In the genomic region with DNA sequence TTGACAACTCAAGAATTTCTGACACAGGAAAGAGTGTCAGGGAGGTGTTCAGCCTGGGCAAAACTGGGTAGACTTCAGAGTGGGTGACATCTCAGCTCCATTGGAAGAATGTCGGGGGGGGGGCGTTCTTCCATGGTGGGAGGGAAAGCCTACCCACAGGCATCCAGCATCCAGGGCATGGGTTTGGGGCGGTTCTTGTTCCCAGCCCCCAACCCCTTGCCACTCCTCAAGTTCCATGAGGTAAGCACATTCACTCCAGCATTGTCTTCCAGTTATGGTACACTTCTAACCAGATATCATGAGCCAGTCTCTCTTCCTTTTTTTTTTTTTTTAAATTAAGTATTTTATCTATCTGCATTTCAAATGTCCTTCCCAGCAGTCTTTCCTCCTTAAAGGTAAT, we compare ENCODE assay signal across 14 mouse cellular contexts.
"Had no signal": no experiment of that assay in that cellular context is flagged by ENCODE, and none has a peak within 500 bp of the region (broad histone marks: within the 10 kb centered on the region; RNA-seq: fewer than 3 reads in every experiment).

No protein-coding gene starts in this region.

- DNase-seq: lung, adult 18-20 months; lung, embryonic 14.5 days; lung, postnatal 10 days; lung, postnatal 36 days; right cerebral cortex, postnatal 14 days; thymus, postnatal 14 days; thymus, postnatal 36 days had no signal

- H3K27me3 ChIP-seq: liver, embryonic 12.5 days; neural tube, embryonic 12.5 days; stomach, embryonic 15.5 days had no signal

- H3K27ac ChIP-seq: liver, embryonic 12.5 days; liver, embryonic 14.5 days; macrophage; neural tube, embryonic 12.5 days; stomach, embryonic 15.5 days; stomach, postnatal 0 days had no signal

- H3K4me3 ChIP-seq: liver, embryonic 12.5 days; megakaryocyte, embryonic 14.5 days; neural tube, embryonic 12.5 days; stomach, embryonic 15.5 days had no signal

- H3K4me2 ChIP-seq: liver, embryonic 12.5 days; lung, embryonic 14.5 days; neural tube, embryonic 12.5 days; stomach, embryonic 15.5 days had no signal

- H3K36me3 ChIP-seq: liver, embryonic 12.5 days; neural tube, embryonic 12.5 days; stomach, embryonic 15.5 days had no signal

- H3K9ac ChIP-seq: liver, embryonic 12.5 days; liver, embryonic 14.5 days; lung, embryonic 14.5 days; neural tube, embryonic 12.5 days; stomach, embryonic 15.5 days had no signal

- H3K9me3 ChIP-seq: liver, embryonic 12.5 days; megakaryocyte, embryonic 14.5 days; neural tube, embryonic 12.5 days; stomach, embryonic 15.5 days had no signal

- ATAC-seq: liver, embryonic 12.5 days had no signal

- H3K4me1 ChIP-seq: liver, embryonic 12.5 days; megakaryocyte, embryonic 14.5 days; neural tube, embryonic 12.5 days; stomach, embryonic 15.5 days had no signal
